Mouse (Mus musculus): ENCODE data around the gene Ppil1. TPM values are rescaled to one million over a fixed set of nuclear protein-coding genes. Genes with fewer than 3 reads are reported as not detected.

The Ppil1 gene
- total and polyA plus RNA-seq, 3 experiments, result 26.3 to 91.6 (median 79.4) TPM

DNA sequence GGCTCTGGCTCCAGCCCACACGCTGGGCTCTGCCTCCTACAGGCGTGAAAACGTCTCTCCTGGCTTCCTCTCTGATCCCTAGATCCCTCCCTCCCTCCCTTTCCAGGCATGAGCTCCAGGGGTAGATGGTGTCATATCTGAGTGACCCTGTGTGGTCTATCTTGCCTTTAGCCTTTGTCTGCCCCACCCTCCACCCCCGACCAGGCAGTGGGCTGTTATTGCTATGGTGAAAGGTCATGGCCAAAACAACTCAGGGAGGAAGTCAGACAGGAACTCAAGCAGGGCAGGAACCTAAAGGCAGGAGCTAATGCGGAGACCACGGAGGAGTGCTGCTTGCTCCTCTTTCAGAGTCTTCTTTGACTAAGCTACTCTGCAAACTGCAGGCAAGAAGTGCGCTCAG, 52.1 kb downstream of the Ppil1 start:
- peaks cover 61% of the 10 kb centered on the region for H3K27me3 ChIP-seq (ENCODE audit: insufficient read depth, low read length)
- no peak for TF ChIP-seq GATA2 (IDR thresholded peaks at IDR 0.05; ENCODE audit: borderline replicate concordance, low read depth, low read length)
- no peak for TF ChIP-seq TAL1 (conservative IDR thresholded peaks at IDR 0.05; ENCODE audit: low read depth, low read length)
- no peak for TF ChIP-seq POLR2AphosphoS5 (IDR thresholded peaks at IDR 0.05; ENCODE audit: insufficient replicate concordance, low read depth, low read length)
- TF ChIP-seq GATA1 (IDR thresholded peaks at IDR 0.05; ENCODE audit: borderline replicate concordance, low read length), result no peak
- no peak for TF ChIP-seq CTCF (IDR thresholded peaks at IDR 0.05; ENCODE audit: low read depth, low read length)

DNA sequence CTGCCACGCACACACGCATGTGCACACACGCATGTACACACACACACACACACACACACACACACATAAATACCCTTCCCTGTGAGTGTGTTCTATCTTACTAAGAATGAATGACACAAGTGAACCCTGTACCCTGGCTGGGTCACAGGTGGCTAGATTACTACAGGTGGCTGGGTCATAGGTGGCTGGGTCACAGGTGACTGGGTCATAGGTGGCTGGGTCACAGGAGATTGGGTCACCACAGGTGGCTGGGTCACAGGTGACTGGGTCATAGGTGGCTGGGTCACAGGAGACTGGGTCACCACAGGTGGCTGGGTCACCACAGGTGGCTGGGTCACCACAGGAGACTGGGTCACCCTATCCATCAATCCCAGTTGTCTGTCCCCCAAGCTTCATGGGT, 53.9 kb downstream of the Ppil1 start:
- H3K36me3 ChIP-seq (replicated peaks), result no peaks in the 10 kb centered on the region
- peaks cover 53% of the 10 kb centered on the region for H3K27me3 ChIP-seq (ENCODE audit: insufficient read depth, low read length)
- DNase-seq (ENCODE audit: low spot score) (no peak), ATAC-seq (ENCODE audit: extremely low read depth, insufficient number of reproducible peaks, low FRiP score, poor library complexity, severe bottlenecking) (no peak)
- H3K9me3 ChIP-seq (replicated peaks), result no peaks in the 10 kb centered on the region; the same call in 1 of the 2 replicates
- no peaks in the 10 kb centered on the region for H3K4me1 ChIP-seq (ENCODE audit: insufficient read depth, low read depth, low read length)
- TF ChIP-seq TAL1 (conservative IDR thresholded peaks at IDR 0.05; ENCODE audit: low read depth, low read length), result no peak
- no peak for TF ChIP-seq GATA1 (IDR thresholded peaks at IDR 0.05; ENCODE audit: borderline replicate concordance, low read length)
- TF ChIP-seq CTCF (IDR thresholded peaks at IDR 0.05; ENCODE audit: low read depth, low read length), result no peak
- TF ChIP-seq POLR2AphosphoS5 (IDR thresholded peaks at IDR 0.05; ENCODE audit: insufficient replicate concordance, low read depth, low read length), result no peak
- no peak for TF ChIP-seq GATA2 (IDR thresholded peaks at IDR 0.05; ENCODE audit: borderline replicate concordance, low read depth, low read length)
- H3K4me3 ChIP-seq (ENCODE audit: low read depth, low read length), result no peak overlapping the region

More for the DNA sequence above, 52.1 kb downstream of the Ppil1 start:
- ATAC-seq (ENCODE audit: extremely low read depth, insufficient number of reproducible peaks, low FRiP score, poor library complexity, severe bottlenecking) (no peak), DNase-seq (ENCODE audit: low spot score) (no peak)
- Histone ChIP-seq H3K9me3 (replicated peaks) (no peaks in the 10 kb centered on the region; the same call in 1 of the 2 replicates), H3K36me3 (replicated peaks) (no peaks in the 10 kb centered on the region), H3K4me1 (ENCODE audit: insufficient read depth, low read depth, low read length) (no peaks in the 10 kb centered on the region), H3K4me3 (ENCODE audit: low read depth, low read length) (no peak overlapping the region)

DNA sequence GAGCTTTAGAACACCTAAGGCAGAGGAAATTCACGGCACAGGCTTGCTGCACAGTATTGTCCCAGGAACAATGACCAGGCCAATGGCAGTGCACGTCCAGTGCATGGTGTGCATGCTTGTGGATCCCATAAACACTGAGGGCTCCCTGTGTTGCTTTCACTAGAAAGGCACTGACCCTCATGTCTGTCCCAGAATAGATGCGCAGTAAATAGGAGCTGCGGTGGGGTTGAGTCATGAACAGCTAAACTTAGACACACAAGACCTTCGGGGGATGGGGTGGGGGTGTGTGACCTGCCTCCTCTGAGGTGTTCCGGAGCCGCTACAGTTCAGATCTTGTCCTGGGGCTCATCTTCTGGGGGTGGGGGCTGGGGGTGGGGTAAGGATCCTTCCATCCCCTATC, 57.9 kb downstream of the Ppil1 start:
- Histone ChIP-seq H3K27me3 (ENCODE audit: insufficient read depth, low read length) (peaks cover 53% of the 10 kb centered on the region), H3K36me3 (replicated peaks) (no peaks in the 10 kb centered on the region), H3K4me1 (ENCODE audit: insufficient read depth, low read depth, low read length) (no peaks in the 10 kb centered on the region), H3K4me3 (ENCODE audit: low read depth, low read length) (no peak overlapping the region), H3K9me3 (replicated peaks) (no peaks in the 10 kb centered on the region)
- ATAC-seq (ENCODE audit: extremely low read depth, insufficient number of reproducible peaks, low FRiP score, poor library complexity, severe bottlenecking), result no peak
- TF ChIP-seq CTCF (IDR thresholded peaks at IDR 0.05; ENCODE audit: low read depth, low read length) (no peak), TAL1 (conservative IDR thresholded peaks at IDR 0.05; ENCODE audit: low read depth, low read length) (no peak), GATA2 (IDR thresholded peaks at IDR 0.05; ENCODE audit: borderline replicate concordance, low read depth, low read length) (no peak), GATA1 (IDR thresholded peaks at IDR 0.05; ENCODE audit: borderline replicate concordance, low read length) (no peak), POLR2AphosphoS5 (IDR thresholded peaks at IDR 0.05; ENCODE audit: insufficient replicate concordance, low read depth, low read length) (no peak)
- no peak for DNase-seq (ENCODE audit: low spot score)

DNA sequence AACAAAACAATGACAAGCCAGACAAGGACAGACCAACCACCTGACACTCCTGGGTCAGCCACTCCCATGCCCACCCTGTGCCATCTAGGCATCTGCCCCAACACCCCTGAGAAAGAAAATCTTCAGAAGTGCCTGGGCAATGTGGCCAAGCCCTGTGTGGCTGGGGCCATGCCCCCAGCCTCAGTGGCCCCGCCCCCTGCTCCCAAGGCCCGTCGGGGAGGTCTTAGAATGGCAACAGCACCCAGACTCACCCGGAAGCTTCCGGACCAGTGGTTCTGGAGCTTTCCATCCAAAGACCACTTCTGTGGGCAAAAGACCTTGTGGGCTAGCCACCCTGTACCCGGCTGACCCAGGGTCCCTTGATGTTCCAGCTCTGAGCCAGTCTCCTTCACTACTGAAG, 61.4 kb downstream of the Ppil1 start:
- Histone ChIP-seq H3K4me1 (ENCODE audit: insufficient read depth, low read depth, low read length) (no peaks in the 10 kb centered on the region), H3K27me3 (ENCODE audit: insufficient read depth, low read length) (peaks cover 54% of the 10 kb centered on the region), H3K9me3 (replicated peaks) (0 out of 2 replicates have a peak, but pooled peaks cover 2% of the 10 kb centered on the region), H3K4me3 (ENCODE audit: low read depth, low read length) (no peak overlapping the region), H3K36me3 (replicated peaks) (no peaks in the 10 kb centered on the region)
- no peak for ATAC-seq (ENCODE audit: extremely low read depth, insufficient number of reproducible peaks, low FRiP score, poor library complexity, severe bottlenecking)
- no peak for DNase-seq (ENCODE audit: low spot score)
- TF ChIP-seq CTCF (IDR thresholded peaks at IDR 0.05; ENCODE audit: low read depth, low read length) (no peak), GATA2 (IDR thresholded peaks at IDR 0.05; ENCODE audit: borderline replicate concordance, low read depth, low read length) (no peak)

Other genes starting within 250 kb of the Ppil1 start
- gene Srsf3, start 231.6 kb downstream of the Ppil1 start, total RNA-seq (2014; fragmentation: Nextera tagmentation), result 258 and 296 TPM in 2 replicates
- gene Srsf3, start 231.6 kb downstream of the Ppil1 start, total RNA-seq (2017), result 658 and 771 TPM in 2 replicates
- 37.7 and 174 TPM in 2 replicates for gene Srsf3, start 231.6 kb downstream of the Ppil1 start, polyA plus RNA-seq (2012)
- gene Cdkn1a, start 173.2 kb downstream of the Ppil1 start, total RNA-seq (2014; fragmentation: Nextera tagmentation), result 224 and 234 TPM in 2 replicates
- gene Cdkn1a, start 173.2 kb downstream of the Ppil1 start, total RNA-seq (2017), result 18.9 and 21.4 TPM in 2 replicates
- gene Cdkn1a, start 173.2 kb downstream of the Ppil1 start, polyA plus RNA-seq (2012), result 123 and 145 TPM in 2 replicates
- 20.5 and 23.0 TPM in 2 replicates for gene Rab44, start 150.0 kb downstream of the Ppil1 start, total RNA-seq (2014; fragmentation: Nextera tagmentation)
- gene Rab44, start 150.0 kb downstream of the Ppil1 start, total RNA-seq (2017), result 67.8 and 72.8 TPM in 2 replicates
- 11.6 and 13.3 TPM in 2 replicates for gene Rab44, start 150.0 kb downstream of the Ppil1 start, polyA plus RNA-seq (2012)
- 1.2 and 2.1 TPM in 2 replicates for gene Cpne5, start 26.0 kb downstream of the Ppil1 start, total RNA-seq (2014; fragmentation: Nextera tagmentation)
- gene Cpne5, start 26.0 kb downstream of the Ppil1 start, total RNA-seq (2017), result 0.64 and 0.71 TPM in 2 replicates
- gene Cpne5, start 26.0 kb downstream of the Ppil1 start, polyA plus RNA-seq (2012), result 21.0 and 25.0 TPM in 2 replicates
- gene BC004004, start 4.6 kb upstream of the Ppil1 start, total RNA-seq (2014; fragmentation: Nextera tagmentation), result 68.0 and 85.4 TPM in 2 replicates
- 51.7 TPM in 2 replicates for gene BC004004, start 4.6 kb upstream of the Ppil1 start, total RNA-seq (2017)
- gene BC004004, start 4.6 kb upstream of the Ppil1 start, polyA plus RNA-seq (2012), result 16.0 and 19.8 TPM in 2 replicates
- gene Pi16, start 53.5 kb upstream of the Ppil1 start, total RNA-seq (2014; fragmentation: Nextera tagmentation), result 1.7 and 2.5 TPM in 2 replicates
- gene Pi16, start 53.5 kb upstream of the Ppil1 start, total RNA-seq (2017), result 5.5 and 5.8 TPM in 2 replicates
- gene Pi16, start 53.5 kb upstream of the Ppil1 start, polyA plus RNA-seq (2012), result 7.5 and 7.6 TPM in 2 replicates
- 82.9 and 101 TPM in 2 replicates for gene Mtch1, start 83.7 kb upstream of the Ppil1 start, total RNA-seq (2014; fragmentation: Nextera tagmentation)
- gene Mtch1, start 83.7 kb upstream of the Ppil1 start, total RNA-seq (2017), result 78.7 and 86.7 TPM in 2 replicates
- 175 and 181 TPM in 2 replicates for gene Mtch1, start 83.7 kb upstream of the Ppil1 start, polyA plus RNA-seq (2012)
- gene Fgd2, start 96.7 kb upstream of the Ppil1 start, total RNA-seq (2014; fragmentation: Nextera tagmentation), result not detected in 2 replicates
- 0.41 and 0.60 TPM in 2 replicates for gene Fgd2, start 96.7 kb upstream of the Ppil1 start, total RNA-seq (2017)
- 0.08 and 0.22 TPM in 2 replicates for gene Fgd2, start 96.7 kb upstream of the Ppil1 start, polyA plus RNA-seq (2012)
- gene Pim1, start 226.6 kb upstream of the Ppil1 start, total RNA-seq (2014; fragmentation: Nextera tagmentation), result 151 and 167 TPM in 2 replicates
- gene Pim1, start 226.6 kb upstream of the Ppil1 start, total RNA-seq (2017), result 174 and 180 TPM in 2 replicates
- 123 and 154 TPM in 2 replicates for gene Pim1, start 226.6 kb upstream of the Ppil1 start, polyA plus RNA-seq (2012)

Data from G1E (cell line).